Mouse (Mus musculus) layer of hippocampus, adult 2 months (tissue): ENCODE results near the gene Tmem211. TPM values are rescaled to one million over a fixed set of nuclear protein-coding genes. Genes with fewer than 3 reads are reported as not detected.

Experiments
- DNase-seq, 2 experiments: peaks; one replicate each; pipeline ENCODE4 v3.0.0; 2022; ENCODE audit warnings: low spot score in 2 of 2
- H3K27ac ChIP-seq: fragments of 200-600 bp; 2 replicates; pipeline ENCODE4 v1.8.1; 2022
- H3K4me3 ChIP-seq: fragments of 200-600 bp; 2 replicates; pipeline ENCODE4 v1.8.1; 2022; ENCODE audit warnings: mild to moderate bottlenecking
- CTCF ChIP-seq: fragments of 200-600 bp; conservative IDR thresholded peaks from 2 replicates; pipeline ENCODE4 v1.8.1; 2022; ENCODE audit warnings: antibody characterized with exemption, mild to moderate bottlenecking, moderate library complexity
- total RNA-seq, 2 experiments: library from RNA; stranded (reverse); gene quantifications; 2 replicates each; pipeline ENCODE4 v1.2.3; 2021

Gene Tmem211
- total RNA-seq, 2 experiments from 2014 or later, result not detected

- no peak for DNase-seq
- no peak overlapping the region for H3K27ac ChIP-seq
- TF ChIP-seq CTCF, result no peak
- H3K4me3 ChIP-seq, result no peak overlapping the region
Measured at GRCm38 (mm10) chr5:113265637-113266036, 38.9 kb downstream of the Tmem211 start.

GRCm38 (mm10) chr5:113268246-113268645 lies 41.5 kb downstream of the Tmem211 start:
- no peak overlapping the region for H3K27ac ChIP-seq
- H3K4me3 ChIP-seq, result no peak overlapping the region
- TF ChIP-seq CTCF, result no peak
- DNase-seq, result no peak

GRCm38 (mm10) chr5:113270043-113270442 lies 43.3 kb downstream of the Tmem211 start:
- no peak overlapping the region for H3K4me3 ChIP-seq
- peak; percentile 54 for TF ChIP-seq CTCF
- DNase-seq, result no peak
- H3K27ac ChIP-seq, result no peak overlapping the region

- no peak for TF ChIP-seq CTCF
- no peak overlapping the region for H3K4me3 ChIP-seq
- peak; percentile 77 to 87 for DNase-seq
- no peak overlapping the region for H3K27ac ChIP-seq
Measured at GRCm38 (mm10) chr5:113271207-113271811, 44.6 kb downstream of the Tmem211 start.

- no peak for TF ChIP-seq CTCF
- no peak overlapping the region for H3K4me3 ChIP-seq
- no peak overlapping the region for H3K27ac ChIP-seq
- no peak for DNase-seq
Measured at GRCm38 (mm10) chr5:113275839-113276238, 49.1 kb downstream of the Tmem211 start.

GRCm38 (mm10) chr5:113280138-113280856 lies 53.6 kb downstream of the Tmem211 start:
- Histone ChIP-seq H3K27ac (no peak overlapping the region), H3K4me3 (no peak overlapping the region; the same call in 1 of the 2 replicates)
- no peak for DNase-seq
- TF ChIP-seq CTCF, result no peak

- no peak for TF ChIP-seq CTCF
- no peak for DNase-seq
- H3K4me3 ChIP-seq, result no peak overlapping the region
- no peak overlapping the region for H3K27ac ChIP-seq
Measured at GRCm38 (mm10) chr5:113281557-113281956, 54.8 kb downstream of the Tmem211 start.

GRCm38 (mm10) chr5:113283726-113284125 lies 57.0 kb downstream of the Tmem211 start:
- no peak for TF ChIP-seq CTCF
- no peak for DNase-seq
- no peak overlapping the region for H3K4me3 ChIP-seq
- no peak overlapping the region for H3K27ac ChIP-seq

GRCm38 (mm10) chr5:113285541-113285940 lies 58.8 kb downstream of the Tmem211 start:
- no peak for DNase-seq
- H3K4me3 ChIP-seq, result no peak overlapping the region
- no peak overlapping the region for H3K27ac ChIP-seq
- peak; percentile 54 for TF ChIP-seq CTCF

- no peak for DNase-seq
Measured at GRCm38 (mm10) chr5:113286048-113286447, 59.3 kb downstream of the Tmem211 start.

GRCm38 (mm10) chr5:113286591-113287520 lies 60.1 kb downstream of the Tmem211 start:
- no peak overlapping the region for H3K27ac ChIP-seq
- DNase-seq, result peak in 1 of 2 experiments; percentile 82
- no peak overlapping the region for H3K4me3 ChIP-seq
- TF ChIP-seq CTCF, result peak; percentile 82

More at GRCm38 (mm10) chr5:113286048-113286447, 59.3 kb downstream of the Tmem211 start:
- H3K4me3 ChIP-seq, result no peak overlapping the region
- TF ChIP-seq CTCF, result no peak
- no peak overlapping the region for H3K27ac ChIP-seq

- DNase-seq, result no peak
- H3K27ac ChIP-seq, result no peak overlapping the region
- TF ChIP-seq CTCF, result no peak
- H3K4me3 ChIP-seq, result no peak overlapping the region
Measured at GRCm38 (mm10) chr5:113287762-113288161, 61.1 kb downstream of the Tmem211 start.

- Histone ChIP-seq H3K27ac (no peak overlapping the region), H3K4me3 (no peak overlapping the region)
- no peak for DNase-seq
- TF ChIP-seq CTCF, result no peak
Measured at GRCm38 (mm10) chr5:113288490-113288889, 61.8 kb downstream of the Tmem211 start.

Other genes starting within 250 kb of the Tmem211 start
- gene Grk3, start 211.1 kb upstream of the Tmem211 start, total RNA-seq, result 10 to 100 TPM; 80.3 to 84.6 TPM
- gene Crybb2, start 156.8 kb upstream of the Tmem211 start, total RNA-seq, result not detected
- gene Crybb3, start 145.3 kb upstream of the Tmem211 start, total RNA-seq, result 1 to 10 TPM; 3.8 to 4.2 TPM
- 10 to 100 TPM; 60.2 to 62.1 TPM for gene 2900026A02Rik, start 5.7 kb upstream of the Tmem211 start, total RNA-seq
- 10 to 100 TPM; 80.3 to 85.4 TPM for gene Sgsm1, start 83.9 kb downstream of the Tmem211 start, total RNA-seq
- gene Aym1, start 130.4 kb downstream of the Tmem211 start, total RNA-seq, result not detected